Comparison of ENCODE assay signal across 9 mouse cellular contexts in genomic region chr19:58313785-58314184, GRCm38 (mm10).
DNase-seq lines count a peak whose midpoint lies in the region; ATAC-seq and TF ChIP-seq lines count a peak whose summit lies in the region.
"Had no signal": no experiment of that assay in that cellular context is flagged by ENCODE, and none has a peak within 500 bp of the region (broad histone marks: within the 10 kb centered on the region; RNA-seq: fewer than 3 reads in every experiment).

No protein-coding gene starts in this region.

- TF ChIP-seq CTCF in kidney, adult 2 months (conservative IDR thresholded peaks at IDR 0.05; ENCODE audit: insufficient read depth, insufficient read length, low read depth, low read length): peak; percentile 43
- no peak; the same call in 1 of the 2 replicates for TF ChIP-seq CTCF in thymus, adult 2 months (IDR thresholded peaks at IDR 0.05; ENCODE audit: borderline replicate concordance, control insufficient read depth, extremely low read depth, insufficient read depth, low read length, poor library complexity)
- TF ChIP-seq CTCF in bone marrow, adult 2 months (IDR thresholded peaks at IDR 0.05; ENCODE audit: control insufficient read depth, insufficient read depth, low read length): peak; percentile 52

- ATAC-seq in kidney, embryonic 16.5 days (ENCODE audit: low FRiP score, low TSS enrichment): no peak
- ATAC-seq in megakaryocyte-erythroid progenitor cell, adult 5-6 weeks (replicated peaks; ENCODE audit: low FRiP score, low TSS enrichment, poor library complexity, severe bottlenecking): no peak

- H3K9ac ChIP-seq in kidney, embryonic 16.5 days (replicated peaks; ENCODE audit: low read length): no peak overlapping the region
- H3K9ac ChIP-seq: kidney, embryonic 15.5 days had no signal

- no peak for DNase-seq in kidney, adult 2 months
- peak; percentile 23 for DNase-seq in thymus, adult 2 months
- DNase-seq in thymus, postnatal 10 days (ENCODE audit: low spot score in 2 of 2): no peak
- no peak for DNase-seq in gastrocnemius, postnatal 10 days
- DNase-seq: cerebellum, postnatal 25 days had no signal

- no peak overlapping the region for H3K27ac ChIP-seq in kidney, adult 2 months (ENCODE audit: insufficient read depth, low read depth, low read length)
- H3K27ac ChIP-seq in kidney, embryonic 16.5 days (ENCODE audit: low read length): no peak overlapping the region
- no peak overlapping the region for H3K27ac ChIP-seq in thymus, adult 2 months (ENCODE audit: control insufficient read depth, insufficient read depth, low read length)
- H3K27ac ChIP-seq in bone marrow, adult 2 months (ENCODE audit: control insufficient read depth, insufficient read depth, low read depth, low read length, poor library complexity): no peak overlapping the region
- H3K27ac ChIP-seq: kidney, embryonic 15.5 days had no signal

- no peak overlapping the region for H3K4me2 ChIP-seq in kidney, embryonic 16.5 days (replicated peaks; ENCODE audit: low read depth, low read length)
- H3K4me2 ChIP-seq: kidney, embryonic 15.5 days had no signal

- TF ChIP-seq POLR2A in kidney, adult 2 months (IDR thresholded peaks at IDR 0.05; ENCODE audit: low read depth, low read length): no peak
- no peak for TF ChIP-seq POLR2A in thymus, adult 2 months (IDR thresholded peaks at IDR 0.05; ENCODE audit: control insufficient read depth, extremely low read depth, insufficient read depth, low read length, poor library complexity)
- TF ChIP-seq POLR2A in bone marrow, adult 2 months (IDR thresholded peaks at IDR 0.05; ENCODE audit: borderline replicate concordance, control insufficient read depth, low read depth, low read length): no peak

- H3K27me3 ChIP-seq in kidney, adult 2 months (replicated peaks; ENCODE audit: control insufficient read depth, insufficient read depth, low read length): no peaks in the 10 kb centered on the region
- H3K27me3 ChIP-seq in kidney, embryonic 16.5 days (ENCODE audit: insufficient read depth, low read length): no peaks in the 10 kb centered on the region
- no peaks in the 10 kb centered on the region for H3K27me3 ChIP-seq in thymus, adult 2 months (ENCODE audit: control insufficient read depth, insufficient read depth, low read length)
- H3K27me3 ChIP-seq: kidney, embryonic 15.5 days had no signal

- H3K4me1 ChIP-seq in kidney, adult 2 months (ENCODE audit: control insufficient read depth, insufficient read depth, low read length): no peaks in the 10 kb centered on the region
- 0 out of 2 replicates have a peak, but pooled peaks cover 8% of the 10 kb centered on the region for H3K4me1 ChIP-seq in kidney, embryonic 16.5 days (ENCODE audit: insufficient read depth, low read length)
- H3K4me1 ChIP-seq in thymus, adult 2 months (replicated peaks; ENCODE audit: control insufficient read depth, insufficient read depth, low read length): no peaks in the 10 kb centered on the region; the same call in 1 of the 2 replicates
- H3K4me1 ChIP-seq in bone marrow, adult 2 months (ENCODE audit: control insufficient read depth, insufficient read depth, low read length): no peaks in the 10 kb centered on the region; the same call in 1 of the 2 replicates

- no peaks in the 10 kb centered on the region for H3K36me3 ChIP-seq in kidney, adult 2 months (ENCODE audit: control insufficient read depth, insufficient read depth, low read length)
- peaks cover 7% of the 10 kb centered on the region; the same call in 1 of the 2 replicates for H3K36me3 ChIP-seq in kidney, embryonic 16.5 days (ENCODE audit: insufficient read depth, low read length)
- H3K36me3 ChIP-seq in thymus, adult 2 months (ENCODE audit: control insufficient read depth, insufficient read depth, low read length): no peaks in the 10 kb centered on the region

- H3K9me3 ChIP-seq in kidney, embryonic 16.5 days (ENCODE audit: low read length): peaks cover 12% of the 10 kb centered on the region; the same call in 1 of the 2 replicates

- H3K4me3 ChIP-seq in kidney, adult 2 months (ENCODE audit: insufficient read depth, low read depth, low read length): no peak overlapping the region
- no peak overlapping the region for H3K4me3 ChIP-seq in kidney, embryonic 16.5 days (ENCODE audit: low read length)
- H3K4me3 ChIP-seq in thymus, adult 2 months (ENCODE audit: control insufficient read depth, insufficient read depth, low read length): no peak overlapping the region
- no peak overlapping the region for H3K4me3 ChIP-seq in bone marrow, adult 2 months (replicated peaks; ENCODE audit: control insufficient read depth, low read depth, low read length)
- H3K4me3 ChIP-seq: kidney, embryonic 15.5 days had no signal

- WGBS in kidney, adult 2 months: 93% methylated on average over 2 of the region's 2 CpGs
- 86% methylated on average over 2 of the region's 2 CpGs for WGBS in kidney, embryonic 16.5 days
- 90% methylated on average over 2 of the region's 2 CpGs for WGBS in thymus, adult 2 months
- WGBS in bone marrow, adult 2 months: 73% methylated on average over 2 of the region's 2 CpGs
